Mouse (Mus musculus) CH12.LX (cell line): ENCODE data around the gene Gm29094. TPM values are rescaled to one million over a fixed set of nuclear protein-coding genes. Genes with fewer than 3 reads are reported as not detected.
A peak's percentile ranks its signal among the peaks of the same experiment; 100 is the strongest.
"Not testable (repeated sequence)": the region's sequence is repeated elsewhere in the genome, so short reads cannot be mapped to it uniquely, and the experiment has no call there.

Source experiments
- DNase-seq: peaks from one replicate; pipeline ENCODE4 v3.0.0-alpha.2; 2013; ENCODE audit errors: extremely low read depth
- H3K27ac ChIP-seq: 2 replicates; pipeline ENCODE4 v1.5.1; 2012; ENCODE audit warnings: low read depth, mild to moderate bottlenecking, control low read depth, moderate library complexity; ENCODE audit not compliant: insufficient read depth
- H3K27me3 ChIP-seq: replicated peaks from 2 replicates; pipeline ENCODE3; 2012; ENCODE audit warnings: inconsistent platforms
- H3K36me3 ChIP-seq, 2 experiments: replicated peaks in 1 of 2; 2 replicates each; pipeline versions ENCODE3 to v1.6.1; 2012; ENCODE audit warnings: inconsistent platforms in 1 of 2, low read length in 1 of 2, mild to moderate bottlenecking in 1 of 2, mixed read lengths in 1 of 2, moderate library complexity in 1 of 2; ENCODE audit not compliant: control insufficient read depth in 1 of 2, insufficient read depth in 1 of 2
- H3K4me1 ChIP-seq, 2 experiments: 2 replicates each; pipeline ENCODE4 v1.6.1; 2012; ENCODE audit warnings: inconsistent platforms in 1 of 2, moderate library complexity in 1 of 2; ENCODE audit not compliant: insufficient read depth in 2 of 2, control insufficient read depth in 1 of 2
- H3K4me2 ChIP-seq: 2 replicates; pipeline ENCODE4 v1.6.1; 2012; ENCODE audit warnings: low read depth, mild to moderate bottlenecking, control low read depth; ENCODE audit not compliant: poor library complexity, insufficient read depth, severe bottlenecking
- H3K4me3 ChIP-seq, 3 experiments: fragments of 150-350 bp in 1 of 3; sonication (generic) in 1 of 3; replicated peaks in 1 of 3; 2 replicates each; pipeline versions ENCODE3 to v1.5.1; 2011 to 2012; ENCODE audit warnings: low read depth in 2 of 3, low read length in 2 of 3, mild to moderate bottlenecking in 2 of 3, moderate library complexity in 2 of 3, control low read depth in 1 of 3, improper control_type of control experiment in 1 of 3, inconsistent platforms in 1 of 3, mixed read lengths in 1 of 3; ENCODE audit not compliant: poor library complexity in 1 of 3
- H3K79me2 ChIP-seq: replicated peaks from 2 replicates; pipeline ENCODE4 v1.6.1; 2012; ENCODE audit warnings: mild to moderate bottlenecking, moderate library complexity; ENCODE audit not compliant: control insufficient read depth, poor library complexity, insufficient read depth, severe bottlenecking; ENCODE audit errors: extremely low read depth
- H3K9ac ChIP-seq: 2 replicates; pipeline ENCODE4 v1.6.1; 2012; ENCODE audit warnings: low read depth, mild to moderate bottlenecking, control low read depth, moderate library complexity; ENCODE audit not compliant: insufficient read depth
- H3K9me3 ChIP-seq: replicated peaks from 2 replicates; pipeline ENCODE3; 2012; ENCODE audit warnings: low read length, inconsistent platforms, mixed read lengths
- CTCF ChIP-seq, 2 experiments: IDR thresholded peaks in 1 of 2; conservative IDR thresholded peaks in 1 of 2; 2 replicates each; pipeline ENCODE4 v1.5.1; 2011 to 2012; ENCODE audit warnings: low read depth in 2 of 2, low read length in 2 of 2, improper control_type of control experiment in 1 of 2, inconsistent platforms in 1 of 2, mild to moderate bottlenecking in 1 of 2, moderate library complexity in 1 of 2
- dilution Hi-C: fragments of 300-500 bp; cut with MboI; formaldehyde crosslinking; loops from 2 replicates; pipeline ENCODE4 v1.14.3; 2020; ENCODE audit warnings: low sequenced_read_pairs; ENCODE audit not compliant: extremely low pct_unique_long_range_greater_than_20kb, extremely low pct_ligation_motif_present
- in situ Hi-C: fragments of 300-500 bp; cut with MboI; formaldehyde crosslinking; loops from 3 replicates; pipeline ENCODE4 v1.14.3; 2019; ENCODE audit warnings: low sequenced_read_pairs, low pct_ligation_motif_present, low pct_unique_long_range_greater_than_20kb, mixed read lengths
- polyA plus RNA-seq: library from polyadenylated mRNA; unstranded; fragments of >175 nt; gene quantifications from 2 replicates; pipeline ENCODE4 v1.2.1, GENCODE M21; 2012; ENCODE audit warnings: low read depth; ENCODE audit not compliant: insufficient read length
- total RNA-seq, 2 experiments: library from RNA; depleted of rRNA; stranded (reverse); fragments of 300-350 nt in 1 of 2; fragments of >200 nt in 1 of 2; gene quantifications; 2 replicates each; pipeline ENCODE4 v1.2.3; 2012 to 2014

Gene Gm29094
- total and polyA plus RNA-seq, 3 experiments = 3.7 to 8.6 (median 8.5) TPM

- H3K27me3 ChIP-seq, H3K4me2 ChIP-seq, H3K9ac ChIP-seq, H3K4me3 ChIP-seq, DNase-seq, H3K4me1 ChIP-seq, H3K79me2 ChIP-seq, dilution Hi-C loops, in situ Hi-C loops, H3K9me3 ChIP-seq, H3K27ac ChIP-seq: not testable (repeated sequence)
- peaks cover 0 to 10% of the 10 kb centered on the region in 2 experiments for H3K36me3 ChIP-seq
- 0 out of 4 replicates have a peak, but pooled peaks of 1 of the 2 experiments have one; percentile 8 for TF ChIP-seq CTCF (conservative IDR thresholded peaks at IDR 0.05 in 1 of 2, IDR thresholded peaks at IDR 0.05 in 1 of 2; ENCODE audit: low read depth in 2 of 2, low read length in 2 of 2)
These were observed 13.2 kb downstream of the Gm29094 start for GRCm38 (mm10) chr9:89212428-89212827.

- H3K9me3 ChIP-seq, dilution Hi-C loops, H3K4me1 ChIP-seq, H3K79me2 ChIP-seq, H3K27ac ChIP-seq, DNase-seq, H3K4me2 ChIP-seq, H3K27me3 ChIP-seq, in situ Hi-C loops, H3K4me3 ChIP-seq, H3K9ac ChIP-seq: not testable (repeated sequence)
- H3K36me3 ChIP-seq = peaks cover 6 to 12% of the 10 kb centered on the region in 2 experiments
These were observed 19.0 kb downstream of the Gm29094 start for GRCm38 (mm10) chr9:89218174-89218573.

DNA sequence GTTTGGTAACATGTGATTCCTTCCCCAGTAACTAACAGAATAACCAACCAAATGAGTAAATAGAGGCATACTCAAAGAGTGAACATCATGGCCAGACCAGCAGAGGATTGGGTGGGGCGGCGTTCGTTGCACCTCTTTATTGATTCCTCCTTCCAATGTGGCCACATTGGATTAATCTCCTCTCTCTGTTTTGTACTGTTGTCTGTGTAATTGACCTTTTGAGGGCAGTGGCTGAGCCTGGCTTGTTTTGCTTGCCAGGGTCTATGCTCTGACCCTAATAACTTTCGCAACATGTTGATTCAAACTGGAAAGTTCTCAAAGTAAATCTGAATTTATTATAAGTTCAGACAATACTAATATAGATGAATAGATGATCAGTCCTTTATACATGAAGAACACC lies 20.5 kb downstream of the Gm29094 start:
- H3K9me3 ChIP-seq, H3K4me3 ChIP-seq, in situ Hi-C loops, H3K9ac ChIP-seq, H3K27me3 ChIP-seq, H3K4me1 ChIP-seq, H3K79me2 ChIP-seq, H3K27ac ChIP-seq, dilution Hi-C loops, H3K4me2 ChIP-seq, DNase-seq: not testable (repeated sequence)
- peaks cover 6 to 12% of the 10 kb centered on the region in 2 experiments for H3K36me3 ChIP-seq

- H3K9me3 ChIP-seq, H3K9ac ChIP-seq, H3K79me2 ChIP-seq, H3K4me2 ChIP-seq, H3K27ac ChIP-seq, dilution Hi-C loops, H3K4me1 ChIP-seq, DNase-seq, in situ Hi-C loops, H3K4me3 ChIP-seq, H3K36me3 ChIP-seq, H3K27me3 ChIP-seq: not testable (repeated sequence)
These were observed 21.6 kb downstream of the Gm29094 start for GRCm38 (mm10) chr9:89220704-89221287.
